Mouse (Mus musculus) cerebellum, adult 8-10 months (tissue): Measurements from ENCODE around the gene Snap47.

Source experiments
- DNase-seq: peaks from one replicate; pipeline ENCODE4 v3.0.0; 2022

The Snap47 gene

DNA sequence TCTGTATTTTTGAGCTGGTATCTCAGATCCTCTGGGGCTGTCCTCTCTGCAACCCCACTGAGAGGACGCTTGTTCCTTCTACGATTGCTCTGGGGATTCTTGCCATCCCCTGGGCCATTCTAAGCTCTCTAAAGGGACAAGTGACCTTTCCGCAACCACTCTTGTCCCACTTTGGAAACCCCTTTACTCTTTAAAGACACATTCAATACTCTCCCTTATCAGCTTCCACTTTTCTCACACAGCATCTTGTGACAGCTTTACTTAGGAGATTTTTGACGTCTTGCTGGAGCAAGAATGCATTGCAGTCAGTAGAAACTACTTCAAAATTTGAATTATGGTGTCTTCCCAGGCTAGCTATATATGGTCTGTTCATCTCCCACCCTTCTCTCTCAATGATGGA lies at the start of gene Snap47:
Snap47 (minus strand) TSS at position 101 of the 400 bp plus-strand sequence.
- no peak for DNase-seq

GRCm38 (mm10) chr11:59497747-59498146 lies 46.8 kb upstream of the Snap47 start:
- no peak for DNase-seq

DNA sequence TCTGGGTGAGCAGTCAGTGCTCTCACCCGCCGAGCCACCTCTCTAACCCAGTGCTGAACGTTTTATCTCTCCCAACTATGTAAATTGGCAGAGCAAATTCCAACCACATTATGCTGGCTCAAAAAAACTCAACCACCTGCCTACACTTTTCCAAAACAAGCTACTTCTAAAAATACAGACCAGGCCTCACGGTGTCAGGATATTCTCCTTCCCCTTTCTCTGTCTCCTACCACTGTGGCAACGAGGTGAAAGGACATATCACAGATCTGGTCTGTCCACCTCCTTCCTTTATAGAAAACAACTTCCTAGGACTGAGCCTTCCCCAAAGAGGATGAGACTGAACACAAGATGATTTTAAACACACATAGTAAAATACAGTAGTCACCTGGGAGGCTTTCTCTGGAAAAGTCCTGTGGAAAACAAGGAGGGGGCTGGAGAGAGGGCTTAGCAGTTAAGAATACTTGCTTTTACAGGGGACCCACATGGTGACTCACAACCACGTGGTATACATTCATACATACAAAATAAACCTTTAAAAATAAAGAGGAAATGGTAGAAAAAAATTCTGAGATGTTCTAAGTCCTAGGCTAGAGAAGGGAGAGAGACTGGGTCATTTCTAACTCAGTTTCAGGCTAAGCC lies 45.8 kb upstream of the Snap47 start:
- no peak for DNase-seq

DNA sequence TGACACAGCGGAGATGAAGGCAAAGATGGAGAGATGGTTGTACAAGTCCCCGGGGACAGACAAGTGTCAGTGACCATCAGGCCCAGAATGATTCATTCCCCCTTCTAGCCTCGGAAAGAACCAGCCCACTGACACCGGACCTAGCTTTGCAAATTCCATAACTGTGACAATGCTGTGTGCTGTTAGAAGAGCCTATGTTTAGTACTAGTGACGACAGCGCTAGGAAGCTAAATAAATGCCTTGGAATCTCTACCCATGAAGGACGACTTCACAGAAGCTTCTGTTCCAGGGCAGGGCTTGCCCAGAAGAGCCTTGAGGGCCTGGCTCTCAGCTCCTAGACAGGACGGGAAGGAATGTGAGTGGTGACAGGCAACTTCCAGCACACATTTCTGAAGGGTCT lies 35.2 kb upstream of the Snap47 start:
- DNase-seq: no peak

DNA sequence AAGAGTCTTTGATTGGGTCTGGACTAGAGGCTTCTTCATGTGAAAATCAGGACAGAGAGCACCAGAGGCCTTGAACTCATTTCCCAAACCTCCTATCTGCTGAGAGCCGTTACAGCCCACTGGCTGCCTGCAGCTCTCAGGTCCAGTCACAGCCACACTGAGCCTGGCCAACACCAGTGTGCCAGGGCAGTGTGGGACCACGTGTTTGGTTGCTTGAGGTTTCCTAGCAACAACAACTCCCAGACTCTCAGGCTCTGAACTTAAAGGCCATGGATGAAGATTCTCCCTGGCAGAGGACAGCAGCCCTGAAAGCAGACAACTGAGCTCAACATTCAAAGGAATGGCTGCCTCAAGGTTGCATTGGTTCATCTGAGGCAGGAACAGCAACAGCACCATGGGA lies 34.7 kb upstream of the Snap47 start:
- DNase-seq: no peak

- DNase-seq: peak; percentile 50
Measured at GRCm38 (mm10) chr11:59483212-59483611, 32.2 kb upstream of the Snap47 start.

DNA sequence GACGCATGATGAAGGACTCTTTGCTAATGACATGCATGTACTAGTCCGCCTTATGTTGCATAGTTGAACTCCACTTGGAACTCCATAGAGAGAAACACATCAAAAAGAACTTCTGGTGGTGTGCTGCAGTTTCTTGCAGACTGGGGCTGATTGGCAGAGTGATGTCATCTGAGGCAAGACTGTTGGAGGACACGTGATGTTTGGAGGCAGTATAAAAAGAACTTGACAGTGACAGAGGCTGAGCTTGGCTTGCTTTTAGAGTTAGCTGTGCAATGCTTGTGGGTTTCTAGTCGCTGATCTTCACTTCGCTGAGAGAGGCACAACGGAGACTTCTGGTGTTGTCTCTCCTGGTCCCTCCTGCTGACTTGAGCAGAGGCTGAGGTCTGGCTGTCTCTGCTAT lies 26.3 kb upstream of the Snap47 start:
- no peak for DNase-seq

- DNase-seq: peak; percentile 86
Measured at GRCm38 (mm10) chr11:59472326-59472677, 21.3 kb upstream of the Snap47 start, which contains the start of gene Zfp867. Gene Zfp867 (minus strand): TSS chr11:59472474.

DNA sequence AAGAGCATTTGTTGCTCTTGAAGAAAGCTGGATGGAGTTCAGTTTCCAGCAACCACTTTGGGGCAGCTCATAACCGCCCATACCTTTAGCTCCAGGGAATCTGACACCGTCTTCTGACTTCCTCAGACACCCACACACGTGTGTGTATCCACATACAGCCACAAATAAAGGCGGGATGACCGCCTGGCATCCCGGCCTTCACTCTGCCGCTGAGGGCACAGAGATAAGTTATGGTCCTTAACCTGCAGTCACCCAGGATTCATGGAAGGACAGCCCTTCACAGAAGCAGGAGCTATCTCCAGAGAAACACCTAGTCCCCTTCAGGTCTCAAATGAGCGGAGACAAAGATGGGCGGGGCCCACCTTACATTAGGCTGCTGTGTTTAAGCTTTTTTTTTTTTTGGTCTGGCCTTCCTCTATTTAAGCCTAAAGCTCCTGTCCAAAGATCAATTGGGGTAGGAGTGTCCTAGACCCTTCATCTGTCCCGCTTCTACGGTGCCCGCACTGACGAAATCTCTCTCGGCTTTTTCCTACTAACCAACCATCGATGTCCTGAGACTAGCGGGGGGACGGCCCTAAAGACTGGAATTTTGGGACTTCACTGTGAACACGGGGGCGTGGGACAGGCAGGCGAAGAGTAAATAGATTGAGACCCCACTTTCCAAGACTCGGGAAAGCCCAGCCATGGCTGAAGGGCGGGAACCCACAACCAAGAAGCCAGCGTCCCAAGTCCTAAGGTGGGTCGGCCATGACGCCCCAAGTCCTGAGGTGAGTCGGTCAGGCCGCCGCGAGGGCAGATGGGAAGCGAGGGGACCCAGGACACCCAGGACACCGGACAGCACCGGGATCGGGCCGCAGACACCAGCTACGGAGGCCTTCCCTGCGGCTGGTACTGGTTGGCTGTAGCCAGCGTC lies 20.7 kb upstream of the Snap47 start:
- no peak for DNase-seq

GRCm38 (mm10) chr11:59460459-59460858 lies 9.5 kb upstream of the Snap47 start:
- DNase-seq: no peak

GRCm38 (mm10) chr11:59458973-59459372 lies 8.0 kb upstream of the Snap47 start:
- DNase-seq: no peak

DNA sequence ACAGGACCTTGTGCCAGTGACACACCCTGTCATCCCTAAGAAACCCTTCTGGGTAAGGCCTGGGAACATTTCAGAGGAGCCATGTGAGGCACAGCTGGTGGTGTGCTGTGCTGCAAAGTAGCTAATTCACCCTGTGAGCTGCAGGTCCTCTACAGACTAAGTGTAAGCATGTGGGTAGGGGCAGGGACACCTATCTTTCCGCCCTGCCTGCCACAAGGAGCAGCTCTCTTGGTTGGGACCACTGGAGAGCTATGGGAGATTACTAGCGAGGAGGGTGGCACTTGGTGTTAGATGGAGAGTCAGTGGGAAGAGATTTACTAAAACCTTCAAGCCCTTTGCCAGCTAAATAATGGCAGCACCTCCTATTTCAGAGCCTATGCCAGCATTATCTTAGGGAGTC lies 5.9 kb upstream of the Snap47 start:
- DNase-seq: no peak

- no peak for DNase-seq
Measured at GRCm38 (mm10) chr11:59456346-59456745, 5.4 kb upstream of the Snap47 start.

- no peak for DNase-seq
Measured at GRCm38 (mm10) chr11:59450230-59450771, 685 bp downstream of the Snap47 start.

DNA sequence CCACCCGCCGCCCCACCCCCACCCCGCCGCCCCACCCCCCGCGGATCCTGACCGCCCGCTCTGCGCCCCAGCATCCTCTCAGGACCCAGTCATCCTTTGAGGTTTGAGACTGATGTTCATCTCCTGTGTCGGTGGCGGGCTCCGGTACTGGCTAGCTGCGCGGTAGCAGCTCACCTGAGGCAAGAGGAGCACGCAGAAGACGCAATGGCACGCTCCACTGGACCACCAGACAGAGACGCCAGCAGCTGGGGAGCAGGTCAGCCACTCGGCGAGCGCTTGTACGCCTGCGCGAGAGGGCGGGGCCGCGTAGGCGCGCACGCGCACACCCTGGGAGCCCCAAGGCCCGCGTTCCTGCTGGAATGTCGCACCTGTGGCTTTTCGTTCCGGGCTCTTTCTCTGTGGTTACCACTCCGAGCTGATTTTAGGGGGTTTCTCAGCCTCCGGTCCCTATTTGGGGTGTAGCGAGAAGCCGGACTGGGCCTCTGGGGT lies 1.2 kb downstream of the Snap47 start, which contains the start of gene Jmjd4:
Jmjd4 (plus strand) TSS at position 305 of the 489 bp plus-strand sequence.
- peak; percentile 93 for DNase-seq

- DNase-seq: no peak
Measured at GRCm38 (mm10) chr11:59443102-59443501, 7.9 kb downstream of the Snap47 start.

- DNase-seq: no peak
Measured at GRCm38 (mm10) chr11:59437954-59438353, 13.0 kb downstream of the Snap47 start.

DNA sequence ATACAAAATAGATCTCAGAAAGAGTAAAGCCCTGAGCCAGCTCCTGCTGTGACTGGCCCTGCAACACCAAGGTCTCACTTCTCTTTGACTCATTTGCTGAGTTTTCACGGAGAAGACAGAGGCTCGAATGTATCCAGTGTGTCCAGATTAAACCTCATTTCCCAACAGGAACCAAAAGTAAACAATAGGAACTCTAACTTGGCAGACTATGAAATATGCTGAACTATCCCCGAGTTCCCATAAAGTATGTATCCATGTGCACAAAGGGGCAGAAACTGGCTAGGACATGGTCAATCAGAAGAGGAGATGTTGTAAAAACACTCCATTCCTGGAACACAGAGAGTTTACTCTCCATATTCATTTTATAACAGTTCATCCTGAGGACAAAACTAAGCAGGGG lies 18.7 kb downstream of the Snap47 start:
- DNase-seq: no peak

GRCm38 (mm10) chr11:59429959-59430358 lies 21.0 kb downstream of the Snap47 start:
- DNase-seq: no peak

GRCm38 (mm10) chr11:59428057-59428660 lies 22.8 kb downstream of the Snap47 start:
- DNase-seq: no peak

GRCm38 (mm10) chr11:59425671-59426101 lies 25.3 kb downstream of the Snap47 start:
- no peak for DNase-seq

DNA sequence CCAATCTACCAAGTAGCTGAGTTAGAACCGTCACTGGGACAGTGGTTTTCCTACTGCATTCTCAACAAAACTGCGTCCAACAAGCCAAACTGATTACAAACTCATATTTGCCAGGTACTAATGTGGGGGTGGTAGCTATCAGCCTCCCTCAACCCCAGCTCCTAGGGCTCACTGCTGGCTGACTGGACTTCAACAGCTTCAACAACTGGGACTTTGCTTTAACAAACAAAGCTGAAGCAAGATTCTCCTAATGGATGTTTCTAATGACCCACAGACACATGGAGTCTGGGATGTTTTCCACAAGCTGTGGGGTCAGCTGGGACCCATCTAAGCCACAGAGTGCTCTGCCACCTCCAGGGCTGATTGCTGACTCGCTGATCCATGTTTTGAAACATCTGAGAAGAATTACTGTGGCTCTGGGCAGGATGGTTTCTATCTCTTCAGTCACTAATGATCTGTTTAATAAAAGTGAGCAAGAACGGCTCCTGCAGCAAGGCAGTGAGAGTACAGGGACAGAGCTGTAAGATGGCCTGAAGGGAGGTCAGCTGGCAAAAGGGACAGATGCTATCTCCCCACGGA lies 27.9 kb downstream of the Snap47 start:
- no peak for DNase-seq

DNA sequence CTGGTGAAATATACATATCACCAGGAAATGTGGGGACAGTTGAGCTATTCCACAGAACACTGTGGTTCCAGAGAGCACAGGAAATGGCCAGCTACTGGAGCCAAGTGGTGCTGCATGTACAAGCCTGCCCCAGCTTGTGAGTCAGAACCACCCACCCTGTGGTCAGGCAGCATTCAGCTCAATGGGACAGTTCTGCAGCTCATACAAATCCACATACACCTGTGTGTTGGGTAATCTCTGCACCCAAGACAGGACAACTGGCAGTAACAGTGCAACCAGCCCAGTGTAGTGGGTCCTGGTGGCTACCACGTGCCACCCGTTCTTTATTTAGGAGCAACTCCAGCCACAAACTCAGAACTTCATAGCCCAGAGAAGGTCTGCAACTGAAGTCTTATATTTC lies 29.0 kb downstream of the Snap47 start:
- DNase-seq: no peak
